Comparison of ENCODE assay signal across 9 mouse cellular contexts in genomic region chr4:134852438-134853255, GRCm38 (mm10). TPM values are rescaled to one million over a fixed set of nuclear protein-coding genes. Genes with fewer than 3 reads are reported as not detected.
A peak's percentile ranks its signal among the peaks of the same experiment; 100 is the strongest.
DNase-seq lines count a peak whose midpoint lies in the region; ATAC-seq and TF ChIP-seq lines count a peak whose summit lies in the region.
"Had no signal": no experiment of that assay in that cellular context is flagged by ENCODE, and none has a peak within 500 bp of the region (broad histone marks: within the 10 kb centered on the region; RNA-seq: fewer than 3 reads in every experiment).

No protein-coding gene starts in this region.

- DNase-seq in 3134 (ENCODE audit: extremely low read depth, insufficient read length, low spot score): peak; percentile 26
- DNase-seq in gastrocnemius, postnatal 4 days (ENCODE audit: low spot score in 2 of 2): peak; percentile 47 to 59
- DNase-seq in left cerebral cortex, postnatal 25 days (ENCODE audit: low spot score in 2 of 2): peak; percentile 22 to 35
- DNase-seq in spleen, adult 18-20 months: peak; percentile 35 to 49

- no peak for TF ChIP-seq CTCF in C2C12 (IDR thresholded peaks at IDR 0.05; ENCODE audit: control insufficient read depth, insufficient read depth, insufficient read length)
- TF ChIP-seq CTCF in cortical plate, adult 2 months (IDR thresholded peaks at IDR 0.05; ENCODE audit: extremely low read depth, insufficient read depth, low read length): no peak

- no peak for TF ChIP-seq POLR2A in cortical plate, adult 2 months (IDR thresholded peaks at IDR 0.05; ENCODE audit: extremely low read depth, insufficient read depth, low read length)

- peaks cover 34% of the 10 kb centered on the region for H3K79me3 ChIP-seq in C2C12 (ENCODE audit: low read depth)

- peaks cover 2% of the 10 kb centered on the region; the same call in 1 of the 2 replicates for H3K4me1 ChIP-seq in cortical plate, adult 2 months (ENCODE audit: control insufficient read depth, insufficient read depth, low read length)
- H3K4me1 ChIP-seq in megakaryocyte, embryonic 14.5 days: peaks cover 53% of the 10 kb centered on the region

- no peaks in the 10 kb centered on the region for H3K36me3 ChIP-seq in C2C12 (ENCODE audit: control insufficient read depth, insufficient read depth)
- H3K36me3 ChIP-seq in megakaryocyte, embryonic 14.5 days (replicated peaks; ENCODE audit: low read length): peaks cover 4% of the 10 kb centered on the region

- ATAC-seq in megakaryocyte progenitor cell, adult 5-6 weeks (replicated peaks; ENCODE audit: poor library complexity): no peak

- intact Hi-C loops in left cerebral cortex, postnatal 25 days (cut with DNase I): no loop called here

- peak overlapping the region; percentile 98 for H3K27ac ChIP-seq in cortical plate, adult 2 months (ENCODE audit: insufficient read depth, low read length)

- peak overlapping the region; percentile 82 for H3ac ChIP-seq in C2C12 (ENCODE audit: control insufficient read depth, insufficient read length, low read depth)

- H3K79me2 ChIP-seq in C2C12 (ENCODE audit: control insufficient read depth, insufficient read depth): peaks cover 53% of the 10 kb centered on the region

- H3K4me3 ChIP-seq in C2C12 (ENCODE audit: insufficient read depth, poor library complexity, severe bottlenecking): peak overlapping the region; percentile 64
- peak overlapping the region; percentile 46 for H3K4me3 ChIP-seq in cortical plate, adult 2 months (ENCODE audit: insufficient read depth, low read length)
- peak overlapping the region; percentile 97 for H3K4me3 ChIP-seq in megakaryocyte, embryonic 14.5 days (replicated peaks)

- H3K27me3 ChIP-seq in C2C12 (ENCODE audit: control insufficient read depth, insufficient read depth, insufficient read length): no peaks in the 10 kb centered on the region
- peaks cover 22% of the 10 kb centered on the region for H3K27me3 ChIP-seq in megakaryocyte, embryonic 14.5 days (replicated peaks)

- H3K9me3 ChIP-seq in megakaryocyte, embryonic 14.5 days: no peaks in the 10 kb centered on the region

TF ChIP-seq in C2C12, 6 proteins besides CTCF, POLR2A, EP300 and RAD21:
- no peak for TF ChIP-seq CEBPB (IDR thresholded peaks at IDR 0.05; ENCODE audit: low read depth)
- no peak for TF ChIP-seq MYOG (IDR thresholded peaks at IDR 0.05; ENCODE audit: control insufficient read depth, extremely low read depth, insufficient read length)
- no peak for TF ChIP-seq FOSL1 (IDR thresholded peaks at IDR 0.05; ENCODE audit: insufficient read depth, low read length, poor library complexity, severe bottlenecking)
- no peak for TF ChIP-seq MYOD1 (IDR thresholded peaks at IDR 0.05; ENCODE audit: control insufficient read depth, insufficient read length, low read depth)
- peak; percentile 11 for TF ChIP-seq MAX (IDR thresholded peaks at IDR 0.05)

RNA-seq across cellular contexts. Expression of gene Maco1, which starts 0.5 kb away (rescaled TPM):
- 14.6 TPM for polyA plus RNA-seq in C2C12 (2012; fragmentation: generic; extraction: Trizol)
- polyA plus RNA-seq in cortical plate, adult 2 months (2012; rRNA removed): 42.2 and 47.0 TPM in 2 replicates
- 10 to 100 TPM; 28.5 to 29.9 TPM for total RNA-seq in gastrocnemius, postnatal 4 days (2021)
- 10 to 100 TPM; 49.2 to 52.0 TPM for total RNA-seq in left cerebral cortex, postnatal 25 days (2021)
- polyA plus RNA-seq in megakaryocyte, embryonic 14.5 days (2012; ENCODE audit: insufficient read depth, low replicate concordance): 6.0 and 14.2 TPM in 2 replicates
- total RNA-seq in megakaryocyte progenitor cell, adult 5-6 weeks (2015): 31.4 and 33.0 TPM in 2 replicates
- total RNA-seq in megakaryocyte progenitor cell, adult 5-6 weeks (2017): 34.2 and 38.5 TPM in 2 replicates

RNA-seq across cellular contexts. Expression of gene Rhd, which starts 11.7 kb away (rescaled TPM):
- 0.14 TPM for polyA plus RNA-seq in C2C12 (2012; fragmentation: generic; extraction: Trizol)
- polyA plus RNA-seq in cortical plate, adult 2 months (2012; rRNA removed): 0.06 and 0.11 TPM in 2 replicates
- under 1 TPM; 0.27 to 0.62 TPM for total RNA-seq in gastrocnemius, postnatal 4 days (2021)
- total RNA-seq in left cerebral cortex, postnatal 25 days (2021): not detected
- polyA plus RNA-seq in megakaryocyte, embryonic 14.5 days (2012; ENCODE audit: insufficient read depth, low replicate concordance): not detected in 2 replicates
- 8.0 and 15.9 TPM in 2 replicates for total RNA-seq in megakaryocyte progenitor cell, adult 5-6 weeks (2015)
- total RNA-seq in megakaryocyte progenitor cell, adult 5-6 weeks (2017): 15.3 and 29.2 TPM in 2 replicates
- total RNA-seq: gastrocnemius, postnatal 36 days had no signal

Comparison
In these comparisons a context has a peak if more than half of its experiments do, and no peak if none do; other contexts are left out.
1. H3K4me3 ChIP-seq: peak in every context shown above with its lines; median percentile 97 in megakaryocyte, embryonic 14.5 days; 64 in C2C12; 46 in cortical plate, adult 2 months.
2. RNA of gene Rhd, which starts 11.7 kb away (total RNA-seq): 8.0 to 29.2 TPM in megakaryocyte progenitor cell, adult 5-6 weeks; 0.27 to 0.62 TPM in gastrocnemius, postnatal 4 days and not detected in left cerebral cortex, postnatal 25 days; every median in the first group is over 4 times any median in the second.
3. Peak in every context shown above with its lines, with median percentiles within 50 percentile points of each other: DNase-seq.